Mouse (Mus musculus): ENCODE measurements around the gene Srr. TPM values are rescaled to one million over a fixed set of nuclear protein-coding genes. Genes with fewer than 3 reads are reported as not detected.
A peak's percentile ranks its signal among the peaks of the same experiment; 100 is the strongest.

Gene Srr
- polyA plus RNA-seq (2014; fragmentation: Nextera tagmentation; extraction: Ambion mirVana) = 34.4 and 49.9 TPM in 2 replicates

- Histone ChIP-seq H3K27me3 (ENCODE audit: control insufficient read depth, insufficient read depth, low read length) (no peaks in the 10 kb centered on the region), H3K4me2 (ENCODE audit: low read length) (peak within 1 kb of the TSS; percentile 73), H3K27ac (replicated peaks; ENCODE audit: low read depth, low read length) (peak within 1 kb of the TSS; percentile 98), H3K9me3 (ENCODE audit: control insufficient read depth, low read length) (no peaks in the 10 kb centered on the region), H3K4me1 (ENCODE audit: control insufficient read depth, insufficient read depth, low read length) (peaks cover 16% of the 10 kb centered on the region), H3K9ac (replicated peaks; ENCODE audit: low read length) (peak within 1 kb of the TSS; percentile 85), H3K36me3 (ENCODE audit: control insufficient read depth, insufficient read depth, low read length) (peaks cover 11% of the 10 kb centered on the region), H3K4me3 (replicated peaks; ENCODE audit: low read depth, low read length) (peak within 1 kb of the TSS; percentile 89)
- ATAC-seq (ENCODE audit: low FRiP score, low TSS enrichment) (peak; percentile 95), DNase-seq (peak; percentile 99)
- WGBS = under 1% methylated on average over 88 of the region's 88 CpGs
These were observed at the start of gene Srr, which contains the start of gene Smg6 for GRCm38 (mm10) chr11:74925577-74926387. TSS of gene Srr (minus strand) at chr11:74925948. TSS of gene Smg6 (plus strand) at chr11:74925823.

GRCm38 (mm10) chr11:74974615-74975014 lies 48.9 kb upstream of the Srr start:
- no peaks in the 10 kb centered on the region for H3K27me3 ChIP-seq (ENCODE audit: control insufficient read depth, insufficient read depth, low read length)
- no peak overlapping the region for H3K9ac ChIP-seq (replicated peaks; ENCODE audit: low read length)
- H3K4me2 ChIP-seq (ENCODE audit: low read length) = no peak overlapping the region
- DNase-seq (no peak), ATAC-seq (ENCODE audit: low FRiP score, low TSS enrichment) (no peak)
- no peak overlapping the region for H3K27ac ChIP-seq (replicated peaks; ENCODE audit: low read depth, low read length)
- no peak overlapping the region for H3K4me3 ChIP-seq (replicated peaks; ENCODE audit: low read depth, low read length)
- H3K4me1 ChIP-seq (ENCODE audit: control insufficient read depth, insufficient read depth, low read length) = no peaks in the 10 kb centered on the region
- H3K36me3 ChIP-seq (ENCODE audit: control insufficient read depth, insufficient read depth, low read length) = no peaks in the 10 kb centered on the region
- no peaks in the 10 kb centered on the region for H3K9me3 ChIP-seq (ENCODE audit: control insufficient read depth, low read length)

- H3K4me1 ChIP-seq (ENCODE audit: control insufficient read depth, insufficient read depth, low read length) = no peaks in the 10 kb centered on the region
- no peaks in the 10 kb centered on the region for H3K36me3 ChIP-seq (ENCODE audit: control insufficient read depth, insufficient read depth, low read length)
- H3K27ac ChIP-seq (replicated peaks; ENCODE audit: low read depth, low read length) = no peak overlapping the region
- no peak overlapping the region for H3K4me3 ChIP-seq (replicated peaks; ENCODE audit: low read depth, low read length)
- H3K9ac ChIP-seq (replicated peaks; ENCODE audit: low read length) = no peak overlapping the region
- no peaks in the 10 kb centered on the region for H3K27me3 ChIP-seq (ENCODE audit: control insufficient read depth, insufficient read depth, low read length)
- 89% methylated on average over 7 of the region's 7 CpGs for WGBS
- no peak for ATAC-seq (ENCODE audit: low FRiP score, low TSS enrichment)
- no peak overlapping the region for H3K4me2 ChIP-seq (ENCODE audit: low read length)
- no peaks in the 10 kb centered on the region for H3K9me3 ChIP-seq (ENCODE audit: control insufficient read depth, low read length)
- DNase-seq = no peak
These were observed 47.8 kb upstream of the Srr start for GRCm38 (mm10) chr11:74973290-74974157.

GRCm38 (mm10) chr11:74965516-74965915 lies 39.8 kb upstream of the Srr start:
- H3K4me1 ChIP-seq (ENCODE audit: control insufficient read depth, insufficient read depth, low read length) = no peaks in the 10 kb centered on the region
- no peak for ATAC-seq (ENCODE audit: low FRiP score, low TSS enrichment)
- peaks cover 3% of the 10 kb centered on the region; the same call in 1 of the 2 replicates for H3K36me3 ChIP-seq (ENCODE audit: control insufficient read depth, insufficient read depth, low read length)
- WGBS = 96% methylated on average over 3 of the region's 3 CpGs
- no peak overlapping the region for H3K4me3 ChIP-seq (replicated peaks; ENCODE audit: low read depth, low read length)
- no peak for DNase-seq
- H3K9ac ChIP-seq (replicated peaks; ENCODE audit: low read length) = no peak overlapping the region
- no peaks in the 10 kb centered on the region for H3K27me3 ChIP-seq (ENCODE audit: control insufficient read depth, insufficient read depth, low read length)
- H3K9me3 ChIP-seq (ENCODE audit: control insufficient read depth, low read length) = no peaks in the 10 kb centered on the region
- H3K27ac ChIP-seq (replicated peaks; ENCODE audit: low read depth, low read length) = no peak overlapping the region
- H3K4me2 ChIP-seq (ENCODE audit: low read length) = no peak overlapping the region

GRCm38 (mm10) chr11:74962846-74963407 lies 37.2 kb upstream of the Srr start:
- no peaks in the 10 kb centered on the region for H3K27me3 ChIP-seq (ENCODE audit: control insufficient read depth, insufficient read depth, low read length)
- peaks cover 7% of the 10 kb centered on the region; the same call in 1 of the 2 replicates for H3K36me3 ChIP-seq (ENCODE audit: control insufficient read depth, insufficient read depth, low read length)
- DNase-seq = no peak
- H3K4me3 ChIP-seq (replicated peaks; ENCODE audit: low read depth, low read length) = no peak overlapping the region
- no peak overlapping the region for H3K9ac ChIP-seq (replicated peaks; ENCODE audit: low read length)
- no peak overlapping the region for H3K4me2 ChIP-seq (ENCODE audit: low read length)
- 97% methylated on average over 2 of the region's 2 CpGs for WGBS
- H3K9me3 ChIP-seq (ENCODE audit: control insufficient read depth, low read length) = no peaks in the 10 kb centered on the region
- no peak overlapping the region for H3K27ac ChIP-seq (replicated peaks; ENCODE audit: low read depth, low read length)
- ATAC-seq (ENCODE audit: low FRiP score, low TSS enrichment) = no peak
- H3K4me1 ChIP-seq (ENCODE audit: control insufficient read depth, insufficient read depth, low read length) = no peaks in the 10 kb centered on the region

- Histone ChIP-seq H3K9me3 (ENCODE audit: control insufficient read depth, low read length) (no peaks in the 10 kb centered on the region), H3K4me3 (replicated peaks; ENCODE audit: low read depth, low read length) (no peak overlapping the region), H3K27ac (replicated peaks; ENCODE audit: low read depth, low read length) (no peak overlapping the region), H3K4me1 (ENCODE audit: control insufficient read depth, insufficient read depth, low read length) (no peaks in the 10 kb centered on the region), H3K4me2 (ENCODE audit: low read length) (no peak overlapping the region), H3K27me3 (ENCODE audit: control insufficient read depth, insufficient read depth, low read length) (no peaks in the 10 kb centered on the region), H3K9ac (replicated peaks; ENCODE audit: low read length) (no peak overlapping the region), H3K36me3 (ENCODE audit: control insufficient read depth, insufficient read depth, low read length) (peaks cover 12% of the 10 kb centered on the region)
- no peak for ATAC-seq (ENCODE audit: low FRiP score, low TSS enrichment)
- DNase-seq = no peak
These were observed 36.2 kb upstream of the Srr start for GRCm38 (mm10) chr11:74961953-74962352.

- Histone ChIP-seq H3K27ac (replicated peaks; ENCODE audit: low read depth, low read length) (no peak overlapping the region), H3K9ac (replicated peaks; ENCODE audit: low read length) (no peak overlapping the region), H3K4me1 (ENCODE audit: control insufficient read depth, insufficient read depth, low read length) (no peaks in the 10 kb centered on the region), H3K9me3 (ENCODE audit: control insufficient read depth, low read length) (no peaks in the 10 kb centered on the region), H3K36me3 (ENCODE audit: control insufficient read depth, insufficient read depth, low read length) (peaks cover 16% of the 10 kb centered on the region), H3K27me3 (ENCODE audit: control insufficient read depth, insufficient read depth, low read length) (no peaks in the 10 kb centered on the region), H3K4me2 (ENCODE audit: low read length) (no peak overlapping the region), H3K4me3 (replicated peaks; ENCODE audit: low read depth, low read length) (no peak overlapping the region)
- ATAC-seq (ENCODE audit: low FRiP score, low TSS enrichment) (no peak), DNase-seq (no peak)
- 96% methylated on average over 9 of the region's 9 CpGs for WGBS
These were observed 34.3 kb upstream of the Srr start for GRCm38 (mm10) chr11:74960031-74960551.

GRCm38 (mm10) chr11:74959501-74959900 lies 33.8 kb upstream of the Srr start:
- no peak overlapping the region for H3K4me3 ChIP-seq (replicated peaks; ENCODE audit: low read depth, low read length)
- no peaks in the 10 kb centered on the region for H3K27me3 ChIP-seq (ENCODE audit: control insufficient read depth, insufficient read depth, low read length)
- H3K9me3 ChIP-seq (ENCODE audit: control insufficient read depth, low read length) = no peaks in the 10 kb centered on the region
- WGBS = 91% methylated on average over 2 of the region's 2 CpGs
- no peak overlapping the region for H3K4me2 ChIP-seq (ENCODE audit: low read length)
- no peak for DNase-seq
- no peak overlapping the region for H3K9ac ChIP-seq (replicated peaks; ENCODE audit: low read length)
- peaks cover 19% of the 10 kb centered on the region for H3K36me3 ChIP-seq (ENCODE audit: control insufficient read depth, insufficient read depth, low read length)
- no peak for ATAC-seq (ENCODE audit: low FRiP score, low TSS enrichment)
- no peak overlapping the region for H3K27ac ChIP-seq (replicated peaks; ENCODE audit: low read depth, low read length)
- H3K4me1 ChIP-seq (ENCODE audit: control insufficient read depth, insufficient read depth, low read length) = no peaks in the 10 kb centered on the region
